Mouse (Mus musculus) midbrain, embryonic 16.5 days (tissue): ENCODE measurements around the gene Ctcfl. TPM values are rescaled to one million over a fixed set of nuclear protein-coding genes. Genes with fewer than 3 reads are reported as not detected.
A peak's percentile ranks its signal among the peaks of the same experiment; 100 is the strongest.
"Not testable (repeated sequence)": the region's sequence is repeated elsewhere in the genome, so short reads cannot be mapped to it uniquely, and the experiment has no call there.

ENCODE experiments used
- ATAC-seq: fragments of 200-750 bp; cut with Nextera tagmentation; 2 replicates; pipeline ENCODE4 v1.8.0; 2017; ENCODE audit warnings: moderate TSS enrichment
- H3K27ac ChIP-seq: fragments of 300-500 bp; sonication (generic); 2 replicates; pipeline ENCODE4 v1.5.1; 2014; ENCODE audit warnings: mild to moderate bottlenecking, low read length, mixed read lengths
- H3K27me3 ChIP-seq: fragments of 300-500 bp; sonication (generic); 2 replicates; pipeline ENCODE4 v1.6.1; 2014; ENCODE audit warnings: low read depth, low read length, mixed read lengths; ENCODE audit not compliant: control insufficient read depth, insufficient read depth
- H3K36me3 ChIP-seq: fragments of 300-500 bp; sonication (generic); 2 replicates; pipeline ENCODE4 v1.6.1; 2014; ENCODE audit warnings: mild to moderate bottlenecking, low read length, moderate library complexity, mixed read lengths; ENCODE audit not compliant: control insufficient read depth, insufficient read depth
- H3K4me1 ChIP-seq: fragments of 300-500 bp; sonication (generic); 2 replicates; pipeline ENCODE4 v1.6.1; 2014; ENCODE audit warnings: mild to moderate bottlenecking, low read length, mixed read lengths; ENCODE audit not compliant: control insufficient read depth, insufficient read depth
- H3K4me2 ChIP-seq: fragments of 300-500 bp; sonication (generic); 2 replicates; pipeline ENCODE4 v1.6.1; 2014; ENCODE audit warnings: mild to moderate bottlenecking, low read length, mixed read lengths
- H3K4me3 ChIP-seq: fragments of 300-500 bp; sonication (generic); 2 replicates; pipeline ENCODE4 v1.5.1; 2014; ENCODE audit warnings: low read depth, mild to moderate bottlenecking, low read length, moderate library complexity, mixed read lengths
- H3K9ac ChIP-seq: fragments of 300-500 bp; sonication (generic); 2 replicates; pipeline ENCODE4 v1.6.1; 2014; ENCODE audit warnings: low read depth, low read length, mixed read lengths
- H3K9me3 ChIP-seq: fragments of 300-500 bp; sonication (generic); replicated peaks from 2 replicates; pipeline ENCODE4 v1.6.1; 2014; ENCODE audit warnings: mild to moderate bottlenecking, low read length, mixed read lengths; ENCODE audit not compliant: control insufficient read depth, poor library complexity, severe bottlenecking
- WGBS: fragments of 180-500 bp; shearing (Covaris S2); extraction: QIAGEN DNeasy Blood & Tissue Kit; methylation state at CpG from one replicate; pipeline ENCODE4 v1.1.7; 2014; 5-methylcytosine and 5-hydroxymethylcytosine counted together
- polyA plus RNA-seq: library from polyadenylated mRNA; unstranded; fragments of >200 nt; fragmentation: Nextera tagmentation; extraction: Ambion mirVana; gene quantifications from 2 replicates; pipeline ENCODE4 v1.2.1, GENCODE M21; 2015

Gene Ctcfl
- polyA plus RNA-seq, 1 experiment from 2014 or later, result 0.11 TPM

DNA sequence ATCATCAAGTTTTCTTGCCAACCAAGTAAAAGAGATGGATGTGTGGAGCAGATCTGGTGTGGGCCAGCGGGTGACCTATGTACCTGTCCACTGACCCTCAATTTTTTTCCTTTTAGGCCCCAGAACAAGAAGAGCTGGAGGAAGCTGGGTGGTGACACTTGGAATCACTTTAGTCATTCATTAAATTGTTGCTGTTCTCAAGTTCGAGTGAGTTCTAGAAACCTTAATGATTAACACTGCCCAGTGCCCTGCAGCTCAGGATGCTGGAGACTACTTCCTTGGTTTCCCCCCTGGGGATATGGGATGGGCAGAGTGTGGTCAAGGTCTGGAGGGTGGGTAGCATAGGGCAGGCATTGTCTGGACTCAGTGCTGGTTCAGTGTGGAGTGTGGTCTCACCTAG, 9.8 kb upstream of the Ctcfl start:
- no peak overlapping the region for H3K4me3 ChIP-seq
- no peak overlapping the region for H3K4me2 ChIP-seq
- no peaks in the 10 kb centered on the region for H3K36me3 ChIP-seq
- no peaks in the 10 kb centered on the region for H3K4me1 ChIP-seq
- H3K9me3 ChIP-seq, result no peaks in the 10 kb centered on the region
- no peak overlapping the region for H3K27ac ChIP-seq
- no peak for ATAC-seq
- no peaks in the 10 kb centered on the region for H3K27me3 ChIP-seq
- 80% methylated on average over 2 of the region's 2 CpGs for WGBS
- no peak overlapping the region for H3K9ac ChIP-seq

DNA sequence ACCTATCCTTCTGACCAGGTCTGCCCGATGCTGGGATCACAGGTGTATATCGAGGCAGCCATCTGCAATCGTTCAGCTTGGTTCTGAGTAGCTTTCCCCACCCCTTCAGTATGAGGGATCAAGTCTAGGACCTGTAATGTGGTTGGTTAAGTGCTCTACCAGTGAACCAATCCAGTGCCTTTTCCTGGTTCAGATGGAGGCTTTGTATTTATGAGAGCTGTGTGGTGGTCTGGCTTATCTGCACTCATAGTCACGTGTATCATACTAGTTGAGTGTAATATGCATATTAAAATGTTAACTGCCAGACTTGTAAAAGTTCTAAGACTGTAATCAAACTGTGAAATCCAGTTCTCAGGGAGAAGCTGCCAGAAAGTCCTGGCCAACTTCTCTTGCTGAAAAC, 7.1 kb upstream of the Ctcfl start:
- no peak overlapping the region for H3K9ac ChIP-seq
- no peak overlapping the region for H3K4me2 ChIP-seq
- 87% methylated on average over 4 of the region's 4 CpGs for whole genome bisulfite sequencing
- H3K4me1 ChIP-seq, result no peaks in the 10 kb centered on the region
- no peak for ATAC-seq
- no peaks in the 10 kb centered on the region for H3K9me3 ChIP-seq
- no peak overlapping the region for H3K4me3 ChIP-seq
- H3K27ac ChIP-seq, result no peak overlapping the region
- no peaks in the 10 kb centered on the region for H3K27me3 ChIP-seq
- H3K36me3 ChIP-seq, result no peaks in the 10 kb centered on the region

DNA sequence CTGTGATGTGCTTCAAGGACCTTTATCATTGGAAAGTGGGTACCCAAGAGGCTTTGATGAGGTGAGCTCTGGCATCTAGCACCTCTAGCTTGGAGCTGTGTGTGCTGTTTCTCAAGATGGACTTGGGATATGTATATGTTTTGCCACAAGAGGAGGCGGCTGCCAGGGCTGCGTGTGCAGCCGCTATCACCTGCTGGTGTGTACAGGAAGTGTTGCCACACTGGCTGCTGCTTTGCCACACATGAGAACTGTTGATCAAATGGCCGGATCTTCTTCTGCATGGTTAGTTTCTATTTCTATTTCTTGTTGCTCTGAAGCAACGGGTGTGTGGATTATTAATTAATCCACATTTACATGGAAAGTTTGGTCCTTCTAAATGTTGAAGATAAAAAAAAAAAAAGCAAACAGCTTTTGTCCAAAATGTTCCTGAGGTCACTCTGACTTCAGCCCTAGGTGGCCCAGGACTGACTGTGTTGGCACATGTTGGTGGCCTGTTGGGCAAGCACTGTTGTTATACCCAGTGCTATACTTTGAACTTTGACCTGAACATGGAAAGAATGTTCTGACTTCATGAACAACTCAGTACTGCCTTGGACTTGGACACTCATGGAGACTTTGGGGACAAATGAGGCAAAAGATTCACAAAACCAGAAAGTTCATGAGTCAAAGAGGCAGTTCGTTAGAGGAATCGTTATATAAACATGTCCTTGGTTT, 4.9 kb upstream of the Ctcfl start:
- Histone ChIP-seq H3K4me2 (no peak overlapping the region), H3K9ac (no peak overlapping the region), H3K9me3 (no peaks in the 10 kb centered on the region), H3K4me1 (no peaks in the 10 kb centered on the region), H3K27ac (no peak overlapping the region), H3K36me3 (no peaks in the 10 kb centered on the region), H3K27me3 (no peaks in the 10 kb centered on the region), H3K4me3 (no peak overlapping the region)
- WGBS, result 94% methylated on average over 7 of the region's 7 CpGs
- no peak for ATAC-seq

DNA sequence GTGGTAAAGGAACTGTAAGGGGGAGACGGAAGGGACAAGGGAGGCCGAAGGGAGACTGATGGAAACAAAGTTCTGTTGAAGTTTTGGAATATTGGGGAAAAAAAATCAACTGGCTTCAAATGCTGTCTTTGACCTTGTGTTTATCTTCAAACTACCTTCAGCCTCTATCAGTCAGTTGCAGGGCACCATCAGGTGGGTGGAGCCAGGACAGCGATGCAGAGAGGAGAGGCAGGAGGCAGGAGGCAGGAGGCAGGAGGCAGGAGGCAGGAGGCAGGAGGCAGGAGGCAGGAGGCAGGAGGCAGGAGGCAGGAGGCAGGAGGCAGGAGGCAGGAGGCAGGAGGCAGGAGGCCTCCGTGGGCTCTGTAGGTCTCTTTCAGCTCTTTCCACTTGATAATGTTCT, 792 bp upstream of the Ctcfl start:
- not testable (repeated sequence) for H3K27ac ChIP-seq, H3K27me3 ChIP-seq
- WGBS, result 73% methylated on average over 4 of the region's 4 CpGs

DNA sequence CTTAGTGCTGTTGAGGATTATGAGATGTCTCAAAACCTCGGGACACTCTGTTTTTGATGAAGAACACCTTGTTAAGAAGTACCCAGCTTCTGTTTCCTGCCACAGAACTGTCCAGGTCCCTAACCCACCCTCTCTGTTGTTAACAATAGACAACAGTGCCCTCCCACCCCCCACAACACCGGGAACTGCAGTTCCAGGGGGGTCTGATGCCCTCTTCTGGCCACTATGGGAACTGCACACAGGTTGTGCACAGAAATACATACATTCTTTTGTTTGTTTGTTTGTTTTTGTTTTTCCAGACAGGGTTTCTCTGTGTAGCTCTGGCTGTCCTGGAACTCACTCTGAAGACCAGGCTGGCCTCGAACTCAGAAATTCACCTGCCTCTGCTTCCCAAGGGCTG, 5.5 kb downstream of the Ctcfl start:
- not testable (repeated sequence) for H3K4me3 ChIP-seq, H3K36me3 ChIP-seq, H3K4me2 ChIP-seq, H3K9ac ChIP-seq, H3K27me3 ChIP-seq, ATAC-seq, H3K27ac ChIP-seq, H3K4me1 ChIP-seq, H3K9me3 ChIP-seq
- 66% methylated on average over 3 of the region's 3 CpGs for WGBS

More for the DNA sequence above, 792 bp upstream of the Ctcfl start:
- not testable (repeated sequence) for H3K4me1 ChIP-seq, H3K36me3 ChIP-seq, H3K4me2 ChIP-seq, H3K9me3 ChIP-seq, H3K9ac ChIP-seq, H3K4me3 ChIP-seq, ATAC-seq

DNA sequence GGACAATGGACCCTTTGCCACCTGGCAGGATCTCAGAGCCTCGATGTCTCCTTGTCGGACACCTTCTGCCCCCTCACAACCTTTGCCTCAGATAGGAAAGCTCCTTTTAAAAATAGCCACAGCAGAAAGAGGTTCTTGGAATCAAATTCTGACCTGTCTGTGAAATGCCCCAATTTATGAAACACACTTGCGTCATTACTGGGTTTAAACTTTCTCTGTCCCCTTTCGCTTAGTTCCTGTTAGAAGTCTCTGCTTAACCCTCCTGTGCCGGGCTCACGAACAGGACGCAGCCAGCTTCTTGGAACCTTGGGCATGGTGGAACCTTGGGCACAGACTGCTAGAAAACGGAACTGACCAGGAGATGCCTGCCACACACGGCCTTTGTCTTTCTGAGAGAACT, 8.8 kb downstream of the Ctcfl start:
- Histone ChIP-seq H3K4me1 (no peaks in the 10 kb centered on the region), H3K9me3 (no peaks in the 10 kb centered on the region), H3K4me2 (no peak overlapping the region), H3K27ac (no peak overlapping the region), H3K9ac (no peak overlapping the region), H3K36me3 (no peaks in the 10 kb centered on the region), H3K27me3 (peaks cover 5% of the 10 kb centered on the region), H3K4me3 (no peak overlapping the region)
- ATAC-seq, result no peak
- 92% methylated on average over 9 of the region's 9 CpGs for WGBS

DNA sequence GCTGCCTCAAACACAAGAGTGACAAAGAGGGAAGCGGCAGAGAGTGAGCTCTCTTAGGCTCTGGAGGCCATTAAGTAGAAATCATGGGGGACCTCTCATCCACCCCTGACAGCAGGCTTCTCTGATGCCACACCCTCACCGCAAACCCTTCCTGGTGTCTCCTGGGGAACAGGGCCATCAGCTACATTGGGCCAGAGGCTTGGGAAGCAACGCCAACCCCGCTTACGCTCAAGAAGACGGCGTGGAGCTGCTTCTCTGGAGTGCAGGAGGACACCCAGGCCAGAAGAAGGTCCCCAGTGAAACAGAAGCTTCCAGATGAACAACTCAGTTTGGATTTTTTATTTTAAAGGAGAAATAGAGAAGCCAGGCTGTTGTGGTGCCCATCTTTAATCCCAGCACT, 9.8 kb downstream of the Ctcfl start:
- H3K4me3 ChIP-seq, result no peak overlapping the region
- H3K36me3 ChIP-seq, result no peaks in the 10 kb centered on the region
- WGBS, result 93% methylated on average over 7 of the region's 7 CpGs
- H3K9me3 ChIP-seq, result no peaks in the 10 kb centered on the region
- no peak overlapping the region for H3K9ac ChIP-seq
- no peaks in the 10 kb centered on the region for H3K4me1 ChIP-seq
- no peak overlapping the region for H3K4me2 ChIP-seq
- no peak for ATAC-seq
- H3K27ac ChIP-seq, result no peak overlapping the region
- peaks cover 5% of the 10 kb centered on the region for H3K27me3 ChIP-seq

DNA sequence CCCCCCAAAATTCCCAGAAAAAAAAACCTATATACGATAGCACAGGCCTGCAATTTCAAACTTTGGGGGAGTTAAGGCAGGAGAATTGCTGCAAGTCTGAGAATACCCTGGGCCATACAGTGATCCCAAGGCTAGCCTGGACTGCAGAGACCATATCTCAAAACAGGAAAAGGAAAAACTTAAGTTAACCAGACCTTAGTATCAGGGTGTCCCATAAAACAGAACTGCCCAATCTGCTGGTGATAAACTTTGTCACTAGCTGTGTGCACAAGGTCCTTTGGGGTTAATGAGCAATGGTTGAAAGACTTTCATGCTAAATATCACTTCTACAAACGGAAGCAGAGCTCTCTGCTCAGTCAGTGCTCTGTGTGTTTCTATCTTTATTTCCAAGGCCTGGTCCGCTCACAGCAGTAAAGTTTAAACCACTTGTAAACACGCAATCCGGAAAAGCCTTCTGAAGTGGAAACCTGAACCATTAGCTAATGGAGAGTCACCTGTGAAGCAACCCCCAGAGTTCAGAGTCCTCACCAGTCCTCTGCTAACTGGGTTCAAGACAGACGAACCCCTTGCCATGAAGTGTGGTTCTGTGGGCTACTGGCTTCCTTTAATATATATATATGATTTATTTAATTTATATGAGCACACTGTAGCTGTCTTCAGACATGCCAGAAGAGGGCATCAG, 10.7 kb downstream of the Ctcfl start:
- no peaks in the 10 kb centered on the region for H3K9me3 ChIP-seq
- no peak for ATAC-seq
- H3K36me3 ChIP-seq, result no peaks in the 10 kb centered on the region
- H3K9ac ChIP-seq, result no peak overlapping the region
- 88% methylated on average over 6 of the region's 6 CpGs for WGBS
- peaks cover 5% of the 10 kb centered on the region for H3K27me3 ChIP-seq
- no peaks in the 10 kb centered on the region for H3K4me1 ChIP-seq
- no peak overlapping the region for H3K27ac ChIP-seq
- H3K4me2 ChIP-seq, result no peak overlapping the region
- no peak overlapping the region for H3K4me3 ChIP-seq

DNA sequence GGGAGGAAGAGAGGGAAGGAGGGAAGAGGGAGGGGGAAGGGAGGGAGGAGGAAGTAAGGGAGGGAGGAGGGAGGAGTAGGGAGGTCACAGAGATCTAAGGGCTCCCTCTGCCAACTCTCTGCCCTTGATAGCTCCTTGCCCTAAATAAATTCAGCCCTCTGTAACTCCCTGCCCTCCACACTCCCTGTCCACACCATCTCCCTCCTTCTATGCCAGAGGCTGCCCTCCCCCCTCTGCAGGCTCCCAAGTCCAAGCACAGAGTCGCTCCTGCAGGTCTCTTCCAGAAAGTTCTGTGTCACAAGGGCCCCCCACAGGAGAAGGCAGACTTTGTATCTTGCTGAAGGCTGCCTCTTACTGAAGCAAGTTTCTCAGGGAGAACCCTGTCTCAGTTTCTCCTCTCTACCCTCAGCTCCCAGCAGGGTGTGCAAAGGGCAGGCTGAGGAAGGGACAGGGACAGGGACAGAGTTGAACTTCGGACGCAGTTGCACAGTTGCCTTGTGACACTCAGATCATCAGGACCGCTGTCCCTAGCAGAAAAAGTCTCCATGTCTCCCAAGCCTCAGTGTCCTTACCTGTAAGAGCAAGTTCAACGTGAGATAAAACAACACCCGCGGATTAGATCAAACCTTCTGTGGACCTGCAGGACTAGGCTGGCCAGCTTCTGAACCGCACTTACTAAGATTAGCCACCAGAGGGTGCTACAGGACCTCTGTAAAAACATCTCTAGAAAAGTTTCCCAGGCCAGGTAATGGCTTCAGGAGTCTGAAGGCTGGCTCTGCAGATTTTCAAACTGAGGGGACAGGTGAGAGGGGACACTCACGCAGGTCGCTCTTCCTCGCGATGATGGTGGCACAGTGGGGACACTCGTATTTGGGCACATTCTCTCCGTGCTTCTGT, 12.2 kb downstream of the Ctcfl start:
- Histone ChIP-seq H3K4me3 (no peak overlapping the region), H3K9me3 (no peaks in the 10 kb centered on the region), H3K36me3 (no peaks in the 10 kb centered on the region), H3K4me1 (no peaks in the 10 kb centered on the region), H3K4me2 (no peak overlapping the region), H3K27me3 (peaks cover 5% of the 10 kb centered on the region), H3K9ac (no peak overlapping the region), H3K27ac (no peak overlapping the region)
- ATAC-seq, result peak; percentile 51; the same call in 1 of the 2 replicates
- 18% methylated on average over 14 of the region's 14 CpGs for WGBS
